Mouse (Mus musculus): ENCODE data around the gene Sumo2. TPM values are rescaled to one million over a fixed set of nuclear protein-coding genes. Genes with fewer than 3 reads are reported as not detected.
"Not testable (repeated sequence)": the region's sequence is repeated elsewhere in the genome, so short reads cannot be mapped to it uniquely, and the experiment has no call there.

Gene Sumo2
- total RNA-seq, 2 experiments from 2014 or later = 396 to 399 TPM

GRCm38 (mm10) chr11:115522238-115522637, 13.8 kb downstream of the Sumo2 start:
- no peak for DNase-seq (ENCODE audit: extremely low spot score in 1 of 2, low spot score in 2 of 2)
- intact Hi-C loops (cut with DNase I) = no loop called here

DNA sequence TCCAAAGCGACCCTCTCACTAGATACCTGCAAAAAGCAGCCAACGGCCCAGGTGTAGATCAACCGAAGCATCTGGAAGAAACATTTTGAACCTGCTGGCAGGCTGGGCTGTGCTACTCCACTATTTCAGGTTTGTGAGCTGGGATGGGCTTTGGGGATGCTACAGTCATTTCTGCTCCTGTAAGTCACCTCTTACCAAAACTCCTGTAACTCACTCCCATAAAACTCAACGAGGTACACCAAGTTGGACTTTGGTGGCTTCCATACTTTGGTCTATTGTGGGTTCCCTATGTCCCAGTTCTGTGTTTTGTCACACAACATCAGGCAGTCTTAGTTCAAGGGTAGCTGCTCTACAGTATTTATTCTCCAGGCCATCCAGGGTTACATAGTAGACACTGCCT, 15.0 kb downstream of the Sumo2 start:
- DNase-seq (ENCODE audit: extremely low spot score in 1 of 2, low spot score in 2 of 2) = no peak
- intact Hi-C loops (cut with DNase I) = no loop called here

GRCm38 (mm10) chr11:115520218-115520617, 15.9 kb downstream of the Sumo2 start:
- DNase-seq (ENCODE audit: extremely low spot score in 1 of 2, low spot score in 2 of 2) = no peak
- intact Hi-C loops (cut with DNase I) = no loop called here

- intact Hi-C loops (cut with DNase I) = no loop called here
- no peak for DNase-seq (ENCODE audit: extremely low spot score in 1 of 2, low spot score in 2 of 2)
Measured at GRCm38 (mm10) chr11:115519581-115519980, 16.5 kb downstream of the Sumo2 start.

DNA sequence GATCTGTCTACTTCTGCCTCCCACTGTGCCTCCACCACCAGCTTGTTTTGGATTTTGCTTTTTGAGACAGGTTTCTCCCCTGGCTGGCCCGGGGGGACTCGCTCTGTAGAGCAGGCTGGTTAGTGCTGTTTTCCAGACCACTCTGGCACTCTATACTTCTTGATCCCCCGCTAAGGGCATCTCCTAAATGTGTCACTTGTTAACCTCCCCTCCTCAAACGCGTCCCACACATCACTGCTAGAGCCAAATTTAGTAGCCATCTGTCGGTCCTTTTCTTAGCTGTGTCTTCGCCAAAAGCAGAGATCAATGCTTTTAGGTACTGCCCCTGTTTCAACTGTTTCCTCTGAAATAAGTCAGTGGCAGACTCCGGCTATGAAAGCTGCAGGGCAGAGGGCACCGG, 17.4 kb downstream of the Sumo2 start:
- intact Hi-C loops (cut with DNase I) = no loop called here
- no peak for DNase-seq (ENCODE audit: extremely low spot score in 1 of 2, low spot score in 2 of 2)

DNA sequence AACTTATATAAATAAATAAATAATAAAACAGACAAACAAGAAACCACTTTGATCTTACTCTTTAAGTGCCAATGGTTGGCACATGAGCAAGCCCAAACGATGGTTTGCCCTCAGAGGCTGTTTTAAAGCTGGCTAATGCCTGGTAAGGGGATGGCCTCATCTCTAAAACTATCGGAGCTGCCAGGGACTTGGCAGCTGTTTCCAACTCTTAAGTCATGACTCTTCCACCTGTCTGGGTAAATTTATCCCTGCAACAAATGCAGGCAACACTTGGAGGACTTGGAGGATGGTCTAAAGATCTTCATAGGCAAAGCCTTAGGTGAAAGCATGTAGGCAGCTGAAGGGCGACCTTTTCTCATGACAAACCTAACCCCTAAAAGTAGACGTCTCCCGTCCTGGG, 19.1 kb downstream of the Sumo2 start:
- no peak for DNase-seq (ENCODE audit: extremely low spot score in 1 of 2, low spot score in 2 of 2)
- intact Hi-C loops (cut with DNase I) = no loop called here

- intact Hi-C loops (cut with DNase I) = no loop called here
Measured at GRCm38 (mm10) chr11:115515021-115515420, 21.1 kb downstream of the Sumo2 start.

DNA sequence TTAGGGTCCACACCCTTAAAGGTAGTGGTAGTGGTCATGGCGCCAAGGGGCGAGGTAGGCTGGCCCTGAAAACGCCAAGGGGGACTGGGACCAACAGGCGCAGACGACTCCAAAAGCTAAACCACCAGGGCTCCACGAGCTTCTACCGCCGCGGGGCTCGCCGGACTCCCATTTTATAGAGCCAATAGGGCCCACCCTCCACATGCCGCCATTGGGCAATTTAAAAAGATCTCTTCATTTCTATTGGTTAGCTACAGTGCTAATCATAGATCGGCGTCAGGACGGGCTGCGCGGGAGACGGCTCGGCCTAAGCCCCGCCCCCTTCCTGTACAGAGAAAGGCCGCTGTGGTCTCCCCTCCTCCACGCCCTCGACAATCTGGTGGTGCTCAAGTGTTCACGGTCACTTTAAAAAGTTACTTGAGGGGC, 21.8 kb downstream of the Sumo2 start, which contains the start of gene Jpt1:
TSS of gene Jpt1 (minus strand) at position 150 of the 426 bp plus-strand sequence.
- intact Hi-C loops (cut with DNase I) = no loop called here
- DNase-seq (ENCODE audit: extremely low spot score in 1 of 2, low spot score in 2 of 2) = peak; percentile 97

More at GRCm38 (mm10) chr11:115515021-115515420, 21.1 kb downstream of the Sumo2 start:
- no peak for DNase-seq (ENCODE audit: extremely low spot score in 1 of 2, low spot score in 2 of 2)

DNA sequence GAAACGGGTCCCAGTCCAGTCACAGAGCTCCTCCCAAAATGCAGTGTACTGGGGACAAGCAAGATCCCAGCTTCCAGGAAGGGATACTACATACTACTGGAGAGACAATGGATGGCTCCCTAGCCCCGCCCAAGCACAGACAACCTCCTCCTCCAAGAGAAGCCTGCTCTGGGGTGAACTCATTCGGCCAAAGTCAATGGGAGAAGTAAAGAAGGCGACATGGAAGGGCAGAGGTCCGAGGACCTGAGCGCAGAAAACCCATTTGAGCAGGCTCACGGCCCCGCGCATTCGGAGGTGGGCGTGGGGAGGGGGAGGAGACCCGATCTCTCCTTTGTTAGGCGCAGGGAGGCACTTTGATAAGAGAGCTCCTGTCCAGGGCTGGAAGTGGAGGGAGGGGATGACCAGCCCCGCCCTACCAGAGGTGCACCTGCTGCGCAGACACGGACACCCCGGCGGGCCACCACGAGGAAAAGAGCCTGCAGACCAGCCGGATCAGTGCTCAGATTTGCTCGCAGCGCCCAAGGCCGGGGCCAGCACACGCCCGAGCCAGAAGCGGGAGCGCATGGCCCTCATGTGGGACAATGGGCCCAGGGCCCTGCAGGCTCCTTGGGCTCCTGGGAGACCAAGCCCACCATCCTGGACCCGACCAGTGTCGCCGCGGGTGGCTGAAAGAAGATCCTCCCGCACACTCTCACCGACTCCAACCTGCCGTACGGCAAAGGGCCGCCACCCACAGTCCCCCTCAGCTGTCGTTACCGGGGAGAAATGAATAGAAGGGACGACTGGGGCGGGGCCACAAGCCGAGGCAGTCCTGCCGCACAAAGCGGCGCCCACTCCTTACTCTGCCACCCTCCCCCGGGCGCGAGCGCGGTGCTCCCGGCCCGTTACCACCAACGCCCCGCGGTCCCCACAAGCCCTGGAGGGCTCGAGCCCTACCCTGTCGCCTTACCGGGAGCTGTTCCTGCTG, 22.5 kb downstream of the Sumo2 start:
- DNase-seq (ENCODE audit: extremely low spot score in 1 of 2, low spot score in 2 of 2) = peak in 1 of 2 experiments; percentile 79
- intact Hi-C loops (cut with DNase I) = no loop called here

DNA sequence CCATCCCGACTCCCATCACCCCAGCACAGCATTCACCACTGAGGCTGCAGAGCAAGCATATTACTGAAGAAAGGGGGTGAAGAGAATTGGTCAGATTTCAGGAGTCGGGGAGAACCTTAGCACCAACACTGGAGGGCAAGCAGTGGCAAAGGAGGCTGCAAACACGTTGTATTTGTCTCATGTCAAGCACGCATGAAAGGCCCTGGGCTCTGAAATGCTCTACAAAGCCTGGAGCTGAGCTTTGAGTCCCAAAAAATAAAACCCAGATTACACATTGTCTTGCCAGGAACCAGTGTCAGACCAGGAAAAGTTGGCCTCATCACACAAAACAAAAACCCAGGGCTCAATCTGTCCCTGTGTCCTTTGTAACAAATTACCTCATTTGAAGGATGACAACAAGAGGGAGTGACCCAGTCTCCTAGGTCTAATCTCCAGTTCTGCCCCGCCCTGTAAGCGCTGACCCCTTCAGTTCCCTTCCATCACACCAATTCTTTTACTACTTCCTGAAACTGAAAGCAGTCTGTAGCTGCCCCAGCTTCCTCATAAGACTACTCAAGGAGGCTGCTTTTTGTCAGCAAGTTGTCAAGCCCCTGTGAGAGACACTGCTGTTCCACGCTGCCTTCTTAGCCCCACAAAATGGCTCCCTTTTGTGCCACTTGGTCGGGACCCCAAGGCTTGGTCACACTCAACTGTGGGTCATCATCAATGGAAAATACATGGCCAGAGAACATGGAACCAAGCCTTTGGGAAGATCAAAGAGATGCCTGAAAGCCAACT, 23.5 kb downstream of the Sumo2 start:
- no peak for DNase-seq (ENCODE audit: extremely low spot score in 1 of 2, low spot score in 2 of 2)
- intact Hi-C loops (cut with DNase I) = no loop called here

DNA sequence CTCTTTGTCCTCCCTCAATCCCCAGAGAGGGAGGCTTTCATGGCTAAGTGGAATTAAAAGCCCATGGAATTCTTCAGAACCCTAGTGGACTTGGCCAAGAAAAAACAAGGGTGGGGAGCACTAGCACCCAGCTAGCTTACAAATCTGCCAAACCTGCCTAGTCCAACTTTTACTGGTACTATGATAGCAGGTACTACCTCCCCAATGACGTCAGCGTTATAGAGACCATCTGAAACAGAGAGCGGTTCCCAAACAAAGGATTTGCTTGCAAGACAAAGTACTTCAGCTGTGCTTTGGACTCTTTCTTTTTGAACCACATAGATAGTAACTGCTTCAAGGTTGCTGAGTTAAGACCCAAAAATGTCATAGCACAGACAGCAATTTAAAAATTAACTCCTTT, 24.1 kb downstream of the Sumo2 start:
- DNase-seq (ENCODE audit: extremely low spot score in 1 of 2, low spot score in 2 of 2) = no peak
- intact Hi-C loops (cut with DNase I) = no loop called here

DNA sequence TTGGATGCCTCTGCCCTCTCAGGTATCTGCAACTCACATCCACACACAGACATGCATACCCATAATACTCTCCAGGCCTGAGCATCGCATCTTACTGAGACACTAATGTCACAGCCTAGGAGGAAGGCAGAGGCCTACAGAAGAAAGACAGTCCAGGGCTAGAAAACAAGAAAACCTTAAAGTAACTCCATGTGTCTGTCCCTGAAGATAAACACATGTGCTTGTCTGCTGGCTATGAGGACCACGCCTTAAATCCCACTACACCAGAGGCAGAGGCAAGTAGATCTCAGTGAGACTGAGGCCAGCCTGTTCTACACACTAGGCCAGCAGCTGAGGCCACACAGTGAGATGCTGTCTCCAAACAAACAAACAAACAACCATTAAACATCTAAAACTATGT, 25.0 kb downstream of the Sumo2 start:
- intact Hi-C loops (cut with DNase I) = no loop called here
- DNase-seq (ENCODE audit: extremely low spot score in 1 of 2, low spot score in 2 of 2) = no peak

GRCm38 (mm10) chr11:115510507-115510888, 25.6 kb downstream of the Sumo2 start:
- DNase-seq (ENCODE audit: extremely low spot score in 1 of 2, low spot score in 2 of 2) = no peak
- intact Hi-C loops (cut with DNase I) = no loop called here

DNA sequence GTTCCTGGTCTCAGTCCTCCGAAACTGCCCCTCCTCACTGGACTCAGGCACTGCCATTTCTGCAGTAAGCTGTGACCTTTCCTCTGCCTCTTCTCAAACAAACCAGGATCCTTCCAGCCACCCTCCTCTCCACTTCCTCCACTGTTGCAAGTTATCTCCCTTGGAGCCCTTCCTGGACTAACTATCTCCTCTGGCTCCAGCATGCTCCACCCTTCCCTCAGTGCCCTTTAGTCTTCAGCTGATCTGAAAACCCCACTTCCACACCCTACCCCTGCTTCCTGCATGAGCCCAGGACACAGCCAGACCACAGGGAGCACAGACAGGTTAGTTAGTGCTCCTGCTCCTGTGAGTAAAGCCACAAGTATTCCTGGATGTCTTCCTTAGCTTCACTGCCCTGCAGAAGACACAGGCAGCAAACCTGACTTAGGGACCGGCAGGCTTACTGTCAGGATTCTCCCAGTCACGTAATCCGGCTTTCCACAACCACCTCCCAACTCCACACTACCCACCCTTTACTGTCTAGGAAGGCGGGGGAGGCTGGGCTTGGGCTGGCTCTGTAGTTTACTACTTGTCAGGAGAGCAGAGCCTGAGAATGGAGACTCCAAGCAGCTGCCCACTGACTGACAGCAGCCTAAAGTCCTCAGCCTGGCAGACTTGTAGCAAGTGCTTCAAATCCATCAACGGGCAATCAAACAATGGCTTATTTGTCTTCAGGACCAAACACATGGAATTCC, 26.1 kb downstream of the Sumo2 start:
- intact Hi-C loops (cut with DNase I) = no loop called here
- no peak for DNase-seq (ENCODE audit: extremely low spot score in 1 of 2, low spot score in 2 of 2)

GRCm38 (mm10) chr11:115508061-115508460, 28.0 kb downstream of the Sumo2 start:
- intact Hi-C loops (cut with DNase I) = no loop called here
- no peak for DNase-seq (ENCODE audit: extremely low spot score in 1 of 2, low spot score in 2 of 2)

DNA sequence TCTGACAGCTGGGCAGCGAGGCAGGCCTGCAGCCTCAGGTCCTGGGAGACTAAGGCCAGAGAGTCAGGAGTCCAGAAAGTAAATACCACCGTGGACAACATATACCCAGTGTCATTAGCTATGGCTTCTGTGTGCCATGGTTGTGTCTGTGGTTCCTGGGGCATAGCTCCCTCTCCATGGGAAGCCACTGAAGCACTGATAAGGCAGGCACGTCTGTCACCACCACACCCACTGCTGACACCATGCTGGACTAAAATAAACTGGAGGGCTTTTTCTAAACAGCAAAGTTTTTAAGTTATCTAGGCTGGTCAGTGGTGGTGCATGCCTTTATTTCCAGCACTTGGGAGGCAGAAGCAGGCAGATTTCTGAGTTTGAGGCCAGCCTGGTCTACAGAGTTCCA, 29.5 kb downstream of the Sumo2 start:
- intact Hi-C loops (cut with DNase I) = no loop called here

GRCm38 (mm10) chr11:115502636-115503035, 33.4 kb downstream of the Sumo2 start:
- intact Hi-C loops (cut with DNase I) = no loop called here

More for the DNA sequence above, 29.5 kb downstream of the Sumo2 start:
- no peak for DNase-seq (ENCODE audit: extremely low spot score in 1 of 2, low spot score in 2 of 2)

DNA sequence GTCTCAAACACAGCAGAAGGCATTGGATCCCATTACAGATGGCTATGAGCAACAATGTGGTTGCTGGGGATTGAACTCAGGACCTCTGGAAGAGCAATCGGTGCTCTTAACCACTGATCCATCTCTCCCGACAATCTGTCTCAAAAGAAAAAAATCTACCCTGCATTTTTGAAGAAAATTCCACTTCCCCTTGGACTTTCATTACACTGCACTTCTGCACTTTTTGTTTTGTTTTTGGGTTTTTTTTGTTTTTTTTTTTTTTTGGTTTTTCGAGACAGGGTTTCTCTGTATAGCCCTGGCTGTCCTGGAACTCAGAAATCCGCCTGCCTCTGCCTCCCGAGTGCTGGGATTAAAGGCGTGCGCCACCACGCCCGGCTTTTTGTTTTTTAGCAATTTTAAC, 39.5 kb downstream of the Sumo2 start:
- intact Hi-C loops (cut with DNase I); DNase-seq (ENCODE audit: extremely low spot score in 1 of 2, low spot score in 2 of 2): not testable (repeated sequence)

More at GRCm38 (mm10) chr11:115502636-115503035, 33.4 kb downstream of the Sumo2 start:
- no peak for DNase-seq (ENCODE audit: extremely low spot score in 1 of 2, low spot score in 2 of 2)

GRCm38 (mm10) chr11:115492387-115492786, 43.7 kb downstream of the Sumo2 start:
- DNase-seq (ENCODE audit: extremely low spot score in 1 of 2, low spot score in 2 of 2) = no peak
- intact Hi-C loops (cut with DNase I) = loop anchor here (5.0 kb wide), 1 partner anchor 320 kb away; the partner anchor contains the start of genes Caskin2 and Tsen54

All from left cerebral cortex, postnatal 10 days (tissue).